Mouse (Mus musculus): ENCODE results near the gene Acly. TPM values are rescaled to one million over a fixed set of nuclear protein-coding genes. Genes with fewer than 3 reads are reported as not detected.
A peak's percentile ranks its signal among the peaks of the same experiment; 100 is the strongest.
"Not testable (repeated sequence)": the region's sequence is repeated elsewhere in the genome, so short reads cannot be mapped to it uniquely, and the experiment has no call there.

Acly gene
- total RNA-seq, 2 experiments from 2014 or later: 107 to 112 TPM

GRCm38 (mm10) chr11:100546955-100547354 is 19.2 kb upstream of the Acly start:
- no peak for DNase-seq (ENCODE audit: extremely low spot score in 1 of 2, low spot score in 1 of 2)

- DNase-seq (ENCODE audit: extremely low spot score in 1 of 2, low spot score in 1 of 2): no peak
Measured at GRCm38 (mm10) chr11:100545746-100546085, 17.9 kb upstream of the Acly start.

- peak; percentile 53 to 60 for DNase-seq (ENCODE audit: extremely low spot score in 1 of 2, low spot score in 1 of 2)
Measured at GRCm38 (mm10) chr11:100544832-100545745, 17.3 kb upstream of the Acly start, which contains the start of gene Ttc25. TSS of gene Ttc25 (plus strand) at chr11:100545607.

GRCm38 (mm10) chr11:100541577-100541976 is 13.8 kb upstream of the Acly start:
- no peak for DNase-seq (ENCODE audit: extremely low spot score in 1 of 2, low spot score in 1 of 2)

DNA sequence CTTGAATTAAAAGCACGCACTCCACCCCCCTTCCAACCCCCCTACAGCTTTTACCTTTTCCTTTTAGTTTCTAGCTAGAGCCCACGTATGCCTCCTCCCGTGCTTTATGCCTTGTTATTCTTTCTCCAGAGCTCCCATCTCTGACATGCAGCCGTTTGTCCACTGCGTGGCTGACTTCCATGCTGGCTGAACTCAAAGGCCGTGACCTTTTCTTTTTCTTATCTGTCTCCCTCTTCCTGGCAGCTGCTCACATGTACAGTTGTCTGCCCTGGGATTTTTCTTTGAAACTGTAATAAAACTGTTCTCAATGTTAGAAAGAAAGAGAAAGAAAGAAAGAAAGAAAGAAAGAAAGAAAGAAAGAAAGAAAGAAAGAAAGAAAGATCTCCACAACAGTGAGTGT is 13.2 kb upstream of the Acly start:
- no peak for DNase-seq (ENCODE audit: extremely low spot score in 1 of 2, low spot score in 1 of 2)

- no peak for DNase-seq (ENCODE audit: extremely low spot score in 1 of 2, low spot score in 1 of 2)
Measured at GRCm38 (mm10) chr11:100536466-100536865, 8.7 kb upstream of the Acly start.

DNA sequence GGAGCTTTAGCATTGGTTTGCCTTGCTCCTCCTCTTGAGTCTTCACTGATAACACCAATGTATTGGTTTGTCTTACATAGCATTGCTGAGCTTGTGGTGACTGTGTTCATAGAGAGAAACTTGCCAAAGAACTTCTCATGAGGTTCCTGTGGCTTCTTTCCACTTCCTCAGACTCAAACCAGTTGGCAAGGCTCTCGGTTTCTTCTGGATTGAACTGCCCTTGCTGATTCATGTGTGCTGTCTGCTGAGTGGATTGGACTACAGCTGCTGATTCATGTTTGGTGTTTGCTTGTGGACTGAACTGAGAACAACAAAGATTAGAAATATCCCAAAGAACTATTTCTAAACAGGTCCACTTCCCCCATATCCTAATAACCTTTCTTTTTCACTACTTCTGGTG is 8.2 kb upstream of the Acly start:
- no peak for DNase-seq (ENCODE audit: extremely low spot score in 1 of 2, low spot score in 1 of 2)

DNA sequence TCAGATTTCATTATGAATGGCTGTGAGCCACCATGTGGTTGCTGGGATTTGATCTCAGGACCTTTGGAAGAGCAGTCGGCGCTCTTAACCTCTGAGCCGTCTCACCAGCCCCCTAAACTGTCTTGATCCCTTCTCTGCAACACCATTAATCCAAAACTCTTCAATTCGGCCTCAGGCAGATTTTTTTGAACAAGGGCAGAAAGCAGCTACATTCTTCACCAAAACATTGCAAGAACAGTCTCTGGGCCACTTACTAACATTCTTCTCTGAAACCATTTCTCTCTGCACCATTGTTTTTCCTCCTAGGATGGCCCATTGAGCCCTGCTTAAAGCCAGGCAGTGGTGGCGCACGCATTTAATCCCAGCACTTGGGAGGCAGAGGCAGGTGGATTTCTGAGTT is 7.0 kb upstream of the Acly start:
- DNase-seq (ENCODE audit: extremely low spot score in 1 of 2, low spot score in 1 of 2): not testable (repeated sequence)

GRCm38 (mm10) chr11:100534411-100534810 is 6.6 kb upstream of the Acly start:
- not testable (repeated sequence) for DNase-seq (ENCODE audit: extremely low spot score in 1 of 2, low spot score in 1 of 2)

- no peak for DNase-seq (ENCODE audit: extremely low spot score in 1 of 2, low spot score in 1 of 2)
Measured at GRCm38 (mm10) chr11:100533871-100534270, 6.1 kb upstream of the Acly start.

DNA sequence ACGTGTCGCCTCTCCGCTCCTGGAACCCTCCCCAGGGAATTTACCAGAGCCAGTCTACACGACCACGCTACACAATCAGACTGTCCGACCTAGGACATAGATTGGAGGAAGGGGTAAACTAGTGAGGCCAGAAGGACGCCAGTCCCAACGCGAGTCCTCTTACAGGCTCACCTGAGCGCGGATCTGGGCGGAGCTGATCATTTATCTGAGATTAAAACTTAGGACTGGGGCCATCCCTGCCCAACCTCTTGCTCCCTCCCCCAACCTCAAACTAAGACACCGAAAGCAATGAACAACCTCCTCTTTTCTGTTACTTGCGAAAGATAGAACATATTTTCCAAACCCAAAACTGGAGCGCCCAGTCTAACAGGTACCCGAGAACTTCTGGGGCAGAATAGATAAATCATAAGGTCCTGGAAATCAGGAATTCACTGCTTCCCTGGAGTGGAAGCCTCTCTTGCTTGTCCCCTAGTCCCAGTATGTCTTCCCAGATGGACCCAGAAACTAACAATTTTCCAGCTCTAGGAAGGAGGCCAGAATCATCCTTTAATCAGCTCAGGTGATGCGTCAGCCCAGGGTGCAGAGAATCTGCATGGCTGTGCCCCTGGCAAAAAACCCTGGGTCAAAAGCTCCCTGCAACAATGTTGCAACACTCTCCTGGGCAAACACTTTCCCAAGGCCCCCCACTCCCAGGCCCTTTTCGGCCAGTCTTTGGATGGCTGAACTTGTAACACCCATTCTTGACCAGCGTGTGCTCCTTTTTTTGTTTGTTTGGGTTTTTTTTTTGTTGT is 770 bp upstream of the Acly start:
- no peak for DNase-seq (ENCODE audit: extremely low spot score in 1 of 2, low spot score in 1 of 2)

GRCm38 (mm10) chr11:100527066-100527457 is 738 bp downstream of the Acly start:
- DNase-seq (ENCODE audit: extremely low spot score in 1 of 2, low spot score in 1 of 2): peak in 1 of 2 experiments; percentile 44

- DNase-seq (ENCODE audit: extremely low spot score in 1 of 2, low spot score in 1 of 2): no peak
Measured at GRCm38 (mm10) chr11:100526052-100526816, 1.6 kb downstream of the Acly start.

DNA sequence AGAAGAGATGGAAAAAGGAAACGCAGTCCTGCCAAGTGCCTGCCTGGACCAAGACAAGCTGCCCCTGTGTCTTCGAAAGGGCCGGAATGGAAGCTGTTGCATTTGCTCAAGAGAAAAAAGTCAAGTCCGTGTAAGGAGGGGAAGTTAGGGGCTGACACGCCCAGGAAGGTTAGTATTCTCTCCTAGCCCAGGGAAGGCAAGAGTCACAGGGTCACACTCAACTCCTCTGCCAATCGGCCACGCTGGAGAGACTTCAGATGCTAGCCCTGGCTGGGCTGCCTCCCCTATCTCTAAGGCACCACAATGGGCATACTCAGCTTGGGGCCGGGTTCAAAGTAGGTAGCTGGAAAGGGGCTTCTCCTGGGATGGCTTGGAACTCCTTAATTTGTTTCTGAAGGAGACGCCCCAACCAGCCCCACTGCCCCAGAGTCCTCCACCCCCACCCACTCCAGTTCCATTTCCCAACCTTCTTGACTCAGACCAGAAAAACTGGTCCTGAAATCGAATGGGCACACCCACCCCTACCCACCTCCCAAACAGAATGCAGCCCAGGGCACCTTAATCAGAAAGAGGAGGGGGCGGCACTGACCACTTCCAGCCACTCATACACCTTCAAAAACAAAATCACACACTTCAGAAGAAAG is 2.7 kb downstream of the Acly start:
- DNase-seq (ENCODE audit: extremely low spot score in 1 of 2, low spot score in 1 of 2): no peak

DNA sequence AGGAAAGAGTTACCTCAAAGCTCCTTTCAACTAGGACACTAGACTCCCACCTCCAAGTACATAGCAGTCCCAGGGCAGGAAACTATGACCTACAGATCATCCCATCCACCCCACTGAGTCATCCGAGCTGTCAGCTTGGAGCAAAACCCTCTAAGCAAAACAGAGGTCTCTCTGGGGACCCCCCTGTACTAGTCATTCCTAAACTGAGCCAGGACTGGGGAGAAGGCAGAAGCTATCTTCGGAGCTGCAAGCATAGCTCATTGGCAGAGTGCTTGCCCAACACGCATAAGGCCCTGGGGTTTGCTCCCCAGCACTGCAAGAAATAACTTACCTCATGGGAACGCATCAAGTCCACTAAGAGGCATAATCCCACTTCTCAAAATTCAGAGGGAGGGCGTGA is 3.4 kb downstream of the Acly start:
- no peak for DNase-seq (ENCODE audit: extremely low spot score in 1 of 2, low spot score in 1 of 2)

GRCm38 (mm10) chr11:100520838-100521237 is 7.0 kb downstream of the Acly start:
- no peak for DNase-seq (ENCODE audit: extremely low spot score in 1 of 2, low spot score in 1 of 2)

DNA sequence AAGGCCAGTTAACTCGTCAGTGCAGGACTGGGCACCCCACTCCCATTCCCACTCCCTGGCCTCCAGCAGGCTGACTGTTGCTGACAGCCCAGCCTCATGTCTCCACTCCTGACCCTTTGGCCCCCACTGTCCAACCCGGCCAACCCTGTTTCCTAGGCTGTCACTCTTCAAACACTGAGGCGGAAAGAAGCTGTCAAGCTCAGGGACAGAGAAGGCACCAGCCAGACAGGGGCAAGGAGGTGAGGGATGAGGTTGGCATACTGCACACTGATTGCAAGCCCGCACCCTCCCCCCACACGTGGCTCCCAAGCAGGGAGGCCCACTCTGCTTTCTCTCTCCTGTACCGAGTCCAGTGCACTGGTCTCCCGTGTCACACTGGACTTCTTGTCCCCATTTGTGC is 8.6 kb downstream of the Acly start:
- no peak for DNase-seq (ENCODE audit: extremely low spot score in 1 of 2, low spot score in 1 of 2)

GRCm38 (mm10) chr11:100518188-100518591 is 9.6 kb downstream of the Acly start:
- no peak for DNase-seq (ENCODE audit: extremely low spot score in 1 of 2, low spot score in 1 of 2)

DNA sequence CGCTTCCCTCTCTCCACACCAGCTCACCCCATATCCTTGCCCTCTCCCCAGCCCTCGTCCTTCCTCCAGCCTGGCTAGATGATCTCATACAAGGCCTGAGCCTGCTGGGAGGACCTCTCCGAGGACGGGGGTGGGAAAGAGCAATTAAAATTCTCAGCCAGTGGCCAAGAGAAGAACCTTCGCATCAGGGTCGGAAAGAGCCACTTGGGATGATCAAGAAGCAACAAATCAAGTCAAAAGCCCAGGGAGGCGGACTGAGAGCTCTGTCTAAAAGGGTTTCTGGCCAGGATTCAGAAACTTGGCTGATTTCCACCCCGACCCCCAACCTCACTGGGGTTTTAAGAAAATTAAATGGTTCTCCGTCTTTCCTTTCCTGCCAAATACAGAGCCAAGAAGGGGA is 11.5 kb downstream of the Acly start:
- no peak for DNase-seq (ENCODE audit: extremely low spot score in 1 of 2, low spot score in 1 of 2)

DNA sequence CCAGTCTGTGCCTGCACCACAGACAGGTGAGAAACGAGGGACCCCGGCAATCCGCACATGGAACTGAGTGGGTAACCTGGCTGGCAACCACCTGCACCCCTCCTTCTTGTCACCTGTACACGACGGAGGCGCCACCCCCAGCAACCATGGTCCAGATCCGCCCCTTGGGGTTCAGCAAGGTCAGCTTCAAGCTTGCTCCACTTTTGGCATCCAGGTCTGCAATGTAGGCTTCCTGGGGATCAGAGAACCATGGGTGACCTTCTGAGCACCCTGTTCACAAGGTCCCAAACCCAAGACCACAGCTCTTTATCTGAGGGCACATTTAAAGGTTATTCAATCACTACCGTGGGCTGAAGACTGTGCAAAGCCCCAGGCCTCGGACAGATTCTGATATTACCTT is 12.0 kb downstream of the Acly start:
- no peak for DNase-seq (ENCODE audit: extremely low spot score in 1 of 2, low spot score in 1 of 2)
